Mouse (Mus musculus): ENCODE measurements around the gene Safb2. TPM values are rescaled to one million over a fixed set of nuclear protein-coding genes. Genes with fewer than 3 reads are reported as not detected.
A peak's percentile ranks its signal among the peaks of the same experiment; 100 is the strongest.
"Not testable (repeated sequence)": the region's sequence is repeated elsewhere in the genome, so short reads cannot be mapped to it uniquely, and the experiment has no call there.

Safb2 gene
- total RNA-seq (2015) (54.5 and 68.8 TPM in 2 replicates), total RNA-seq (2017) (78.1 and 92.6 TPM in 2 replicates)

- ATAC-seq (ENCODE audit: poor library complexity, severe bottlenecking), result peak; percentile 74
Measured at GRCm38 (mm10) chr17:56584257-56585130, at the start of gene Safb2, which contains the start of gene Safb. TSS of gene Safb2 (minus strand) at chr17:56584585. TSS of gene Safb (plus strand) at chr17:56584825.

DNA sequence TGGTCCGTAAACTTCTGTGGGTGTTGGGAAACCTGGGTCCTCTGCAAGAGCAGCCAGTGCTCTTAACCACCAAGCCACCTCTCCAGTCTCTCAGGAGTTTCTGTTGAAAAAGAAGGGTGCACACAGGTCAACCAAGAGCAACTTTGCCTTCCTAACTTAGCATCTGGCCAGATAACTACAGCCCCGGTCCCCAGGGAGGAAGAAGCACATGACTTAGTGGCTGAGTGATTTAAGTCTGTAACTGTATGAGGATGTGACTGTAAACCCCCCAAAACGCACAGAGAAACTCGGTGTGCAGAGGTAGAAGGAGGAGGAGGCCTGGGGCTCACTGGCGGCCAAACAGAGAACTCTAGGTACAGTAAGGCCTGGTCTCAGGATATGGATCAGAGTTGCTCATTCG lies 49.6 kb upstream of the Safb2 start:
- no peak for ATAC-seq (ENCODE audit: poor library complexity, severe bottlenecking)

GRCm38 (mm10) chr17:56631807-56632206 lies 47.4 kb upstream of the Safb2 start:
- no peak for ATAC-seq (ENCODE audit: poor library complexity, severe bottlenecking)

GRCm38 (mm10) chr17:56629800-56630781 lies 45.7 kb upstream of the Safb2 start:
- ATAC-seq (ENCODE audit: poor library complexity, severe bottlenecking), result not testable (repeated sequence)

DNA sequence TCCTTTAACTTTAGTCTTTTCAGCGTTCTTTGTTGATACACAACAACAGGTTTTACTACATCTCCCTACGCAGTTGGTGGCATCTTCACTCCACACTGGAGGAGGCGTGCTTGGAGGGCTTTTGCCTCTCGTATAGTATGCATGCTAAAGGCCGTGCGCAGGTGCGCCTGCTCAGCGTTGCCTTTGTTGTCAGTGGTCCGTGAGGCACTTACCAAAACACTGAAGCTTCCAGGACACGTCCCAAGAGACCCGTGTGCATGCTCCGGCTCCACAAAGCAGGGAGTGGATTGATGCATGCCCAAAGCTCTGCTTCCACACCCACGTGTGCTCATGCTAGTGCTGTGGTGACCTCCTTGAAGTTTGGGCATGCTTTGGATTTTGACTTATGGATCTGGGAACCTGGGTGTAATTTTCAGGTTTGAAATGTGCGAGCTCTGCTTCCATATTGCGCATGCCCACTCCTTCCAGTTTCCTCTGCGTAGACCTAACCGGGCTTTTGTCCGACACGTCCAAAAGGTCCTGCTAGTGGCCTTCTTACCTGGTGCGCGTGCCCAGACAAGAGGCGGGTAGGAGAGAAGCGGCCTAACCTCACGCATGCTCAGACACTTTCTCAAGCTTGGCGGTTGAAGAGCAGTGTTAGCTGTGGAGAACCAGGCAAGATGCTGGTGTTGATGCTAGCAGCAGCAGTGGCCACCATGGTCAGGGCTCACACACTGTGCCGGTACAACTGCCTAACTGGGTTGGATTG lies 43.3 kb upstream of the Safb2 start, which contains the start of gene Catsperd:
Gene Catsperd (plus strand): TSS at position 614 of the 748 bp plus-strand sequence.
- ATAC-seq (ENCODE audit: poor library complexity, severe bottlenecking), result no peak

- peak; percentile 96 for ATAC-seq (ENCODE audit: poor library complexity, severe bottlenecking)
Measured at GRCm38 (mm10) chr17:56626754-56627470, 42.5 kb upstream of the Safb2 start, which contains the start of gene Lonp1. TSS of gene Lonp1 (minus strand) at chr17:56626887.

- no peak; the same call in 1 of the 2 replicates for ATAC-seq (ENCODE audit: poor library complexity, severe bottlenecking)
Measured at GRCm38 (mm10) chr17:56626260-56626659, 41.9 kb upstream of the Safb2 start.

DNA sequence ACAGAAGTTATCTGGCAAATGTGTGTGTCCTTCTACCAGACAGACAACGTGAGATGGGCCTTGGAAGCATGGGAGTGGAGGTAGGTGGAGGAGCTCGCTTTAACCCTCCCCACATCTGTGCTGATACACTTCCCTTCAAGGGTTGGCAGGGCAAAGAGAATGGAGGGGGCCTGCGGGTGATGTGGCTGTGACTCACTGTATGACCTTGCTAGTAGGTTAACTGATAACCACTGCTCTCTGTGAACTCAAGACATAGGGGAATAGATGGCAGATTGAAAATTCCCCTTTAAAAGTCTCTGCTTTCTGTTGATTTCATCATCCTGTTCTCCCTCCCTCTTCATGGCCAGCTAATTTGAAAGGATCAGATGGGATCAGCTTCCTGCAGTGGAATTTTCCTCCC lies 41.1 kb upstream of the Safb2 start:
- ATAC-seq (ENCODE audit: poor library complexity, severe bottlenecking), result no peak

- ATAC-seq (ENCODE audit: poor library complexity, severe bottlenecking), result no peak
Measured at GRCm38 (mm10) chr17:56617628-56618027, 33.2 kb upstream of the Safb2 start.

DNA sequence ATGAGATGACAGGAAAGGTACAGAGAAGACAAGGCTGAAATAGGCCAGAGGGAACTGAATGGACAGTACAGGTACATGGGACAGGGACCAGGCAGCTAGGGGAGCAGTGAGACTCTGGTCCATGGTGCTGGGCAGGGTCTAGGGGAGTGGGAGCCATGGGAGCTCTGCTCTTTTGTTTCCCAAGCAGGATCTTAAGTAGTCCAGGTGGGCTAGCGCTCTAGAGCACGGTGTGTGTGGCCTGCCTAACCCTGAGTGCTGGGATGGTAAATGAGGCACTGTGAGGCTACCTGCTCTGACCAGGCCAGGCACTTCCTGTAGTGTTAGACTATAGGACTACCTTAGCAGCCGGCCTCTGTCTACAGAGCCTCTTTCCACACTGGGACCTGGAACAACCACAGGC lies 32.3 kb upstream of the Safb2 start:
- no peak for ATAC-seq (ENCODE audit: poor library complexity, severe bottlenecking)

GRCm38 (mm10) chr17:56615792-56616191 lies 31.4 kb upstream of the Safb2 start:
- ATAC-seq (ENCODE audit: poor library complexity, severe bottlenecking), result no peak

- ATAC-seq (ENCODE audit: poor library complexity, severe bottlenecking), result no peak
Measured at GRCm38 (mm10) chr17:56615136-56615784, 30.9 kb upstream of the Safb2 start.

GRCm38 (mm10) chr17:56614391-56615135 lies 30.2 kb upstream of the Safb2 start:
- ATAC-seq (ENCODE audit: poor library complexity, severe bottlenecking), result no peak

GRCm38 (mm10) chr17:56613893-56614292 lies 29.5 kb upstream of the Safb2 start:
- ATAC-seq (ENCODE audit: poor library complexity, severe bottlenecking), result not testable (repeated sequence)

GRCm38 (mm10) chr17:56613236-56613844 lies 29.0 kb upstream of the Safb2 start, which contains the start of gene Rpl36:
TSS of gene Rpl36 (plus strand) at chr17:56613416.
- peak; percentile 73 for ATAC-seq (ENCODE audit: poor library complexity, severe bottlenecking)

DNA sequence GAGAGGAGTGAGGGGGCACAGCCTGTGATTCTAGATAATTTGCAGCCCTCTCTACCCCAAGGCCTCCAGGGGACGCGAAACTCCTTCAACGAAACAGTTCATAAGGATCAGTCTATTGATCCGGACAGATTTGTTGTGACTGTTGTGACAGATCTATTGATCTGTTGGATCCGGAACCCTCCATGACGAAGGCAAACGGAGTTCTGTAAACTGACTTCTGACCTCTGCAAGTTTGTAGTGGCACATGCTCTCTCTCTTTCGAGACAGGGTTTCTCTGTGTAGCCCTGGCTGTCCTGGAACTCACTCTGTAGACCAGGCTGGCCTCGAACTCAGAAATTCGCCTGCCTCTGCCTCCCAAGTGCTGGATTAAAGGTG lies 28.2 kb upstream of the Safb2 start:
- not testable (repeated sequence) for ATAC-seq (ENCODE audit: poor library complexity, severe bottlenecking)

GRCm38 (mm10) chr17:56611861-56612564 lies 27.6 kb upstream of the Safb2 start:
- no peak for ATAC-seq (ENCODE audit: poor library complexity, severe bottlenecking)

All from megakaryocyte, adult 5-6 weeks (primary cell).